Mouse (Mus musculus): ENCODE measurements around the gene Kctd20.

GRCm38 (mm10) chr17:28942101-28942500, 9.6 kb upstream of the Kctd20 start:
- TF ChIP-seq CTCF (IDR thresholded peaks at IDR 0.05; ENCODE audit: low read depth, low read length), result no peak
- TF ChIP-seq EP300 (IDR thresholded peaks at IDR 0.05; ENCODE audit: insufficient read depth, low read depth, low read length), result no peak
- peak; percentile 93 for TF ChIP-seq POLR2A (IDR thresholded peaks at IDR 0.05; ENCODE audit: insufficient read depth, low read length)

Measured in ES-Bruce4 (cell line).